Mouse (Mus musculus): ENCODE measurements around the gene Mipol1. TPM values are rescaled to one million over a fixed set of nuclear protein-coding genes. Genes with fewer than 3 reads are reported as not detected.
A peak's percentile ranks its signal among the peaks of the same experiment; 100 is the strongest.

Mipol1 gene
- polyA plus RNA-seq, 1 experiment from 2014 or later: 4.0 TPM

GRCm38 (mm10) chr12:57231085-57231875 is 1.1 kb downstream of the Mipol1 start:
- 49% methylated on average over 14 of the region's 14 CpGs for WGBS
- TF ChIP-seq CTCF (IDR thresholded peaks at IDR 0.05; ENCODE audit: low read depth): peak; percentile 56
- Histone ChIP-seq H3K4me1 (replicated peaks; ENCODE audit: control insufficient read depth, insufficient read depth, low read length) (peaks cover 5% of the 10 kb centered on the region; the same call in 1 of the 2 replicates), H3K27me3 (replicated peaks; ENCODE audit: control insufficient read depth, insufficient read depth, low read length) (no peaks in the 10 kb centered on the region), H3K9me3 (ENCODE audit: control insufficient read depth) (no peaks in the 10 kb centered on the region), H3K27ac (ENCODE audit: low read depth, low read length) (no peak overlapping the region; the same call in 1 of the 2 replicates), H3K9ac (ENCODE audit: low read depth, low read length) (peak overlapping the region; percentile 73), H3K4me3 (ENCODE audit: low read depth, low read length) (peak overlapping the region; percentile 71), H3K4me2 (replicated peaks; ENCODE audit: low read depth) (peak overlapping the region; percentile 84), H3K36me3 (ENCODE audit: control insufficient read depth, insufficient read depth) (no peaks in the 10 kb centered on the region)
- 0 out of 2 replicates have a peak, but pooled peaks have one; percentile 27 for ATAC-seq

DNA sequence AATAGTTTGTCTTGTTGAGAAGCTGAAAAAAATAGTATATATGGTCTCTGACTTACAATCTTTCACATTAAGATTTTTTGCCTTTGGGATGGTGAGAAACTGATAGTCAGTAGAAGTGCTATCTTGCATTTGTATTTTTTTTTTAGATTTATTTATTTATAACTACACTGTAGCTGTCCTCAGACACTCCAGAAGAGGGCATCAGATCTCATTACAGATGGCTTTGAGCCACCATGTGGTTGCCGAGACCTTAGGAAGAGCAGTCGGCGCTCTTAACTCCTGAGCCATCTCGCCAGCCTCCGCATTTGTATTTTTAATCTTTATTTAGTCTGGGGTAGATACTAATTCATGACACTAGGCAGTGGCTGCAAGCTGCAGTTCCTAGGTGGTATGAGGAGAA is 3.2 kb downstream of the Mipol1 start:
- Histone ChIP-seq H3K4me3 (ENCODE audit: low read depth, low read length) (no peak overlapping the region), H3K9me3 (ENCODE audit: control insufficient read depth) (no peaks in the 10 kb centered on the region), H3K9ac (ENCODE audit: low read depth, low read length) (no peak overlapping the region), H3K4me2 (replicated peaks; ENCODE audit: low read depth) (no peak overlapping the region), H3K36me3 (ENCODE audit: control insufficient read depth, insufficient read depth) (peaks cover 3% of the 10 kb centered on the region), H3K27ac (ENCODE audit: low read depth, low read length) (no peak overlapping the region), H3K4me1 (replicated peaks; ENCODE audit: control insufficient read depth, insufficient read depth, low read length) (peaks cover 5% of the 10 kb centered on the region; the same call in 1 of the 2 replicates), H3K27me3 (replicated peaks; ENCODE audit: control insufficient read depth, insufficient read depth, low read length) (no peaks in the 10 kb centered on the region)
- no peak for ATAC-seq
- no peak for TF ChIP-seq CTCF (IDR thresholded peaks at IDR 0.05; ENCODE audit: low read depth)
- WGBS: 89% methylated on average over 5 of the region's 5 CpGs

DNA sequence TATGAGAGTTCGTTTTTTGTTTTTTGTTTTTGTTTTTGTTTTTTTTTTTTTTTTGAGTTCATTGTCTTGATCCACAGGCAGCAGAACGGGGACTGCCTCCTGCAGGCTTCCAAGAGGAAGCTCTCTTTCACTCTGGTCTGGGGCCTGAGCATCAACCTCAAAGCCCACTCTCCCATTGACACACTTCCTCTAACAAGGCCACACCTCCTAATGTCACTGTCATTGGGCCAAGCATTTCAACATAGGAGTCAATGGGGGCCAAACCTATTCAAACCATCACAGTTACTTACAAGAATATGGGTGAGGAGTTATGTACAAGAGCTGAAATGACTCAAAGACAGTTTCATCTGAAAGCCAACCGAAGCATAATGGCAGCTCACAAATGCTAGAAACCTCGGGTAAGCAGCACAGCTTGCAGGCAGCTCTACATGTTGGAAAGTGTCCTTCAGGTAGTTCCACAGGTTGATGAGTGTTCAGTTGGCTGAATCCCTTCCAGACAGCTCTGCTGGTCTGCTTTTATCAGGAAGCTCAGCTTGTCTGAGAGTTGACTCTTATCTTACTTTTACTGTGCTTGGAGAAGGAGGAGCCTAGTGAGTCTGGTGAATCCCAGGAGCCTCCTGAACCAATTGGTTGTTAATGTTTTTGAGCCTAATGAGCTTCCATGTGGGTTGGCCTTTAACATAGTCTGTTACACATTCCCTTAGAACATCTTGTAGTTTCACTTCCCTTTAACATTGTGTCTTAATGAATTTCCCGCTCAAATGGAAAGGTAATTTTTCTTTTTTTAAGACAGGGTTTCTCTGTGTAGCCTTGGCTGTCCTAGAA is 13.7 kb downstream of the Mipol1 start:
- no peak overlapping the region for H3K4me3 ChIP-seq (ENCODE audit: low read depth, low read length)
- no peaks in the 10 kb centered on the region for H3K4me1 ChIP-seq (replicated peaks; ENCODE audit: control insufficient read depth, insufficient read depth, low read length)
- no peaks in the 10 kb centered on the region for H3K27me3 ChIP-seq (replicated peaks; ENCODE audit: control insufficient read depth, insufficient read depth, low read length)
- no peak overlapping the region for H3K9ac ChIP-seq (ENCODE audit: low read depth, low read length)
- TF ChIP-seq CTCF (IDR thresholded peaks at IDR 0.05; ENCODE audit: low read depth): no peak
- ATAC-seq: no peak
- no peak overlapping the region for H3K27ac ChIP-seq (ENCODE audit: low read depth, low read length)
- peaks cover 6% of the 10 kb centered on the region for H3K36me3 ChIP-seq (ENCODE audit: control insufficient read depth, insufficient read depth)
- no peak overlapping the region for H3K4me2 ChIP-seq (replicated peaks; ENCODE audit: low read depth)
- H3K9me3 ChIP-seq (ENCODE audit: control insufficient read depth): no peaks in the 10 kb centered on the region
- WGBS: 89% methylated on average over 5 of the region's 5 CpGs

- no peak for ATAC-seq
- Histone ChIP-seq H3K36me3 (ENCODE audit: control insufficient read depth, insufficient read depth) (no peaks in the 10 kb centered on the region), H3K4me3 (ENCODE audit: low read depth, low read length) (no peak overlapping the region), H3K27ac (ENCODE audit: low read depth, low read length) (no peak overlapping the region), H3K4me1 (replicated peaks; ENCODE audit: control insufficient read depth, insufficient read depth, low read length) (no peaks in the 10 kb centered on the region), H3K9ac (ENCODE audit: low read depth, low read length) (no peak overlapping the region), H3K9me3 (ENCODE audit: control insufficient read depth) (no peaks in the 10 kb centered on the region), H3K4me2 (replicated peaks; ENCODE audit: low read depth) (no peak overlapping the region), H3K27me3 (replicated peaks; ENCODE audit: control insufficient read depth, insufficient read depth, low read length) (no peaks in the 10 kb centered on the region)
- peak; percentile 44 for TF ChIP-seq CTCF (IDR thresholded peaks at IDR 0.05; ENCODE audit: low read depth)
- 36% methylated on average over 2 of the region's 2 CpGs for WGBS
Measured at GRCm38 (mm10) chr12:57258572-57258971, 28.3 kb downstream of the Mipol1 start.

DNA sequence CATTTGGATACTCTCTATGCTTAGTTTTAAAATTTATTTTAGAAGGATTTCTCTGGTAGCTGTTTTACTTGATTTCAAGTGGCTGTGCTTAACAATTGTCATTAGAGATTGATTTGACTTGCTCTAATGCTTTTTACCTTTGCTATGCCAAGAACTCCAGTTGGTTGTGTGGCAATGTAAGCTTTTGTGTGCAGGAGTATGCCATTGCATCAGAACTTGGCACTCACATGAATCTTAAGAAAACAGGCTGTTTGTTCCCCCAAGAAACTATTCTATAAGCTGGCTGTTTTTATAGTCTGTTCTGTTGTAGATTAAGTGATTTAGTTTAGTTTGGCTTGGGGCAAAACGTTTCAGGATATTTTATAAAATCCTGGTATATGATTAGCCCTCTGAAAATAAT is 45.2 kb downstream of the Mipol1 start:
- no peak overlapping the region for H3K9ac ChIP-seq (ENCODE audit: low read depth, low read length)
- H3K36me3 ChIP-seq (ENCODE audit: control insufficient read depth, insufficient read depth): no peaks in the 10 kb centered on the region
- TF ChIP-seq CTCF (IDR thresholded peaks at IDR 0.05; ENCODE audit: low read depth): no peak
- H3K4me3 ChIP-seq (ENCODE audit: low read depth, low read length): no peak overlapping the region
- 57% methylated on average over 1 of the region's 1 CpGs for WGBS
- no peaks in the 10 kb centered on the region for H3K27me3 ChIP-seq (replicated peaks; ENCODE audit: control insufficient read depth, insufficient read depth, low read length)
- H3K4me2 ChIP-seq (replicated peaks; ENCODE audit: low read depth): no peak overlapping the region
- no peak for ATAC-seq
- H3K27ac ChIP-seq (ENCODE audit: low read depth, low read length): no peak overlapping the region
- H3K9me3 ChIP-seq (ENCODE audit: control insufficient read depth): no peaks in the 10 kb centered on the region
- H3K4me1 ChIP-seq (replicated peaks; ENCODE audit: control insufficient read depth, insufficient read depth, low read length): no peaks in the 10 kb centered on the region

Data from intestine, postnatal 0 days (tissue).